Mouse (Mus musculus): ENCODE measurements around the gene Fmo2.

GRCm38 (mm10) chr1:162934374-162935012, 36.0 kb upstream of the Fmo2 start:
- TF ChIP-seq CTCF (IDR thresholded peaks at IDR 0.05; ENCODE audit: low read depth, low read length) = no peak
- no peak for TF ChIP-seq GATA1 (IDR thresholded peaks at IDR 0.05; ENCODE audit: borderline replicate concordance, low read length)

Data from G1E (cell line).